Mouse (Mus musculus): ENCODE measurements at regions not wholly inside any gene's neighbourhood (a gene's known extent, or its start where the extent isn't known, plus 50 kb on each side); places are given as distances from the start of the nearest gene placed in this dataset.

GRCm38 (mm10) chr1:128819611-128820010, 227.5 kb upstream of the Cxcr4 start:
- TF ChIP-seq CTCF (conservative IDR thresholded peaks at IDR 0.05 in 1 of 2, IDR thresholded peaks at IDR 0.05 in 1 of 2; ENCODE audit: low read depth in 2 of 2, low read length in 2 of 2), result no peak
- TF ChIP-seq CHD2 (IDR thresholded peaks at IDR 0.05; ENCODE audit: low read length), result no peak
- TF ChIP-seq POLR2AphosphoS2 (IDR thresholded peaks at IDR 0.05; ENCODE audit: low read depth, low read length), result no peak
- no peak for TF ChIP-seq POLR2A (IDR thresholded peaks at IDR 0.05; ENCODE audit: low read depth, low read length)
- no peak for TF ChIP-seq NRF1 (IDR thresholded peaks at IDR 0.05; ENCODE audit: low read depth, low read length)
- no peak for TF ChIP-seq USF2 (conservative IDR thresholded peaks at IDR 0.05; ENCODE audit: low read depth, low read length)
- no peak for TF ChIP-seq ZNF384 (IDR thresholded peaks at IDR 0.05; ENCODE audit: low read depth, low read length)
- no peak for TF ChIP-seq GABPA (IDR thresholded peaks at IDR 0.05; ENCODE audit: insufficient replicate concordance, low read depth, low read length)
- TF ChIP-seq ETS1 (conservative IDR thresholded peaks at IDR 0.05; ENCODE audit: low read depth, low read length), result no peak
- TF ChIP-seq CHD1 (IDR thresholded peaks at IDR 0.05; ENCODE audit: low read depth, low read length), result no peak
- TF ChIP-seq SIN3A (IDR thresholded peaks at IDR 0.05; ENCODE audit: low read length), result no peak

Measured in CH12.LX (cell line).